Mouse (Mus musculus) cerebral cortex, adult 2 months (tissue): ENCODE results near the gene Sirt4.

Experiments
- WGBS: fragments of 180-500 bp; shearing (Covaris S2); methylation state at CpG from one replicate; pipeline ENCODE4 v1.1.7; 2018; 5-methylcytosine and 5-hydroxymethylcytosine counted together

Gene Sirt4

DNA sequence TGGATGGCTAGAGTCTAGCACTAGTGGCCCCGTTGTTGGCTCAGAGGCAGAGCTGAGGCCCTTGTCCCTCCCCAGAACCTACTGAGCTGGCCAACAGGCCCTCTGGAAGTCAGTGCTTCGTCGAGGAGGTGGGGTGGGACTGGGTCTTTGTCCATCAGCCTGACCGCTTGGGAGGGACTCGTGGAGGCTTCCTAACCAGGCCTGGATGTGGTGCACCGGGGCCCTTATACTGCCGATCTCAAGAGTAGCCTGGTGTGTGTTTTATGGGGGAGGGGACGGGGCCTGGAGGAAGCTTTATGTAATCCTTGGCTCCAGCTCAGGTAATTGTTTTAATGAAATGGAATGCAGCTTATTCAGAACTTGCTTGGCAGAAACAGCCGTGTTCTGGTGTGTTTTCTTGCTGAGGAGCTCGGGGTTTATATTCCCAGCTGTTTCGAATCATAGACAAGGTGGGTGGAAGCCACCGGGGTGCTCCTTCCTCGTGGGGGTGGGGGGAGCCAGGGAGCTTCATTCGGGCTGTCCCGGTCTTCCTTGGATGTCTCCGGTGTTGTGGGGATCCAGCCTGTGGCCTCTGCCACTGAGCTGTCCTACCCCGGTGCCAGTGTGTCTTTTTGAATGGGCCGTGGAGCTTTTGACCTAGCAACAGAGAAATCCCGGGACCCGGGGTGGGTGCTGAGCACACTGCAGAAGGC, 30.5 kb upstream of the Sirt4 start:
- 35% methylated on average over 20 of the region's 20 CpGs for WGBS

DNA sequence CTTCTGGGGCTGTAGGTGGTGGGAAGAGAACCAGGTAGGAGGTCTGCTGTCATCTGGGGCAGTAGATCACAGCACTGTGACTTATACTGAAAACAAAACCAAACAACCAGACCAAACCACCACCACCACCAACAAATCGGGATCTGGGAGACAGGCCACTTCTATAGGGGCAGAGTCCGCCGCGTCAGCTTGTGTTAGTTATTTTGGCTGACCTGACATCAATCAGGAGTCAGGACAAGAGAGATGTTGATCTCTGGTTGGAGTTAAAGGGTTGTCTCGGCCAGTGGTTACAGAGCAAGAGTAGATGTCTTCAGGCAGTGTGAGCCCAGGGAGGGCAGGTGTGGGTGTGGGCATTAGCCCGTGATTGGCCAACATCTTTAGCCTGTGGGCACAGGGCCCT, 29.8 kb upstream of the Sirt4 start:
- WGBS = 88% methylated on average over 6 of the region's 6 CpGs

DNA sequence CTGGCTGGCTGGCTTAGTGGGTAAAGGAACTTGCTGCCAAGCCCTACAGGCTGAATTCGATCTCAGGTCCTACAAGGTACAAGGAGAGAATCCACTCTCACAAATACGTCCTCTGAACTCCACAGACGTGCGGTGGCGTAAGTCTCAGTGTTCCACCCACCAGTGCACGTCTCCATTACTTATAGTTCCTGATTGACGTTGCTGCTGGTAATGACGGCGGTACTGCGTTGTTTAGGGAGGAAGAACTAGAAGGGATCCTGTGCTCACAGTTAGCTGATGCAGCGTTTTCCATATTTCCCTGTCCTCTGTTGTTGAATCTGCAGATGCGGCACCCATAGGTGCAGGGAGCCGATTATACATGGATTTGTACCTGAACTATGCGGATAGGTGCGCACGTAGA, 29.2 kb upstream of the Sirt4 start:
- WGBS = 92% methylated on average over 16 of the region's 16 CpGs

DNA sequence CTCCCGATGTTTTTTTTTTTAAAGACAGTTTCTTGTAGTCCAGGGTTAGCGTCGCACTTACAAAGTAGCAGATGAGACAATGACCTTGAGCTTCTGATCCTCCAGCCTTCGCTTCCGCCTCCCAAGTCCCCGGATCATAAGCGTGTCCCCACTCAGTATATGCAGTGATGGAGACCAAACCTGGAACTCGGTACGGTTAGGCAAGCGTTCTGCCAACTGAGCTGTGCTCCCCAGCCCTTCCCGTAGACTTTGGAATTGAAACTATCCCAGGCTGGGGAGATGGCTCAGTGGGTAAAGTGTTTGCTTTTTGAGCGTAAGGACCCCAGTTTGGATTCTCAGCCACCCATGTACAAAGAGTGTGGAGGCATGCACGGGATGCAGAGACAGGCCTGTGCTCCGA, 28.7 kb upstream of the Sirt4 start:
- WGBS = 97% methylated on average over 14 of the region's 14 CpGs

DNA sequence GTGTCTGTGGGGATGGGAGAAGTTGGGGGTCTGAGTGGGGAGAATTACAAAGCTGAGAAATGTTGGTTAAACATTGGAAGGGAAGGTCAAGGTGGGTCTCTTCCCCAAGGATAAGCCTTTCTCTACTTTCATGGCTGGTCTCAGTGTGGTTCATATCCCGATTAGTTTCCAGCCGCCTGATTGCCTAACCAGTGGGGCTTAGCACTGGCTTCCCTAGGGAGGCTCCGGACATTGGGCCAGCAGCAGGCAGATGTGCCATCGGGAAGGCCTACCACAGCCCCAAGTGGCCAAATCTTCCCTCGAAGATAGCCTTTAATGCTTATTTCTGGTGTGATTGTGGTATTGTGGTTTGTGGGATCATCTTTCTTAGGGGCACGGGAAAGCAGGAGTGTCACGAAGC, 27.9 kb upstream of the Sirt4 start:
- 92% methylated on average over 7 of the region's 7 CpGs for WGBS

DNA sequence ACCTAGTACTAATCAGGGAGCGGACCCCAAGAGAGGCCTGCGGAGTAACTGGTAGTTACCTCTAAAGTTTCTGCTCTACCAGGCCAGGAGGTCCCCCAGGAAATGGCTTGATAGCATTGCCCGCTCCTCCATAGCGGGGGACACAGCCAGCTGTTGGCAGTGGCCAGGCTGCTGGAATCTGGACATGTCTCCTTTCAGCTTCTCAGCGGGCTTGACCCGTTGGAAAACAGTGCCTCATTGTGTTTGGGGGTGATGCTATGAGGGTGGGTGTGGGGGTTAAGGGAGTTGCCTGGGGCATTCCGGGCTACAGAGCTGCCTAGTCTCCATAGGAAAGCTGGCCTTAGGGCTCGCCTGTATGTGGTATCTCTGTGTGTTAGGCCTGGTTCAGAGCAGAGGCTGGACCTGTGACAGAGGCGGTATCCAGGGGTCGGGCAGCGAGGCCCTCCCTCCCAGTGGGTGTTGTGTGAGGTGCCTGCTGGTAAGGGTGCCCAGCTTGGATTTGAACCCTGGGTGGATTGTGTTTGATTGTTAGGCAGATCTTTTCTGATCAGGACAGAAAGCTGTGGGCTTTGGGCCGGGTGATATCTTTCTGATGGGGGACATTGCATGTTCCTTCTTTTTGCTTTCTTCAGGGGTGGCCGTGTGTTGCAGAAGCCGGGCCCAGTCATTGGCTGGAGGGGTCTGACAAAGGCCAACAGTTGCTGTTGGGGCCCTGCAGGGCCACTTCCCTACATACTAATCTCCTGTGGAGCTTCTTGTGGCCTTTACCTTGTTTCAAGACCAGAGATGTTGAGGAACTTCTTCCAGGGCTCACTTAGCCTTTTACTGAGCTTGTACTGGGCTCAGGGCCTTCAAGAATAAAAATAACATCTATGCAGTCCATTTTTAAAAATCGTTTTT, 25.5 kb upstream of the Sirt4 start:
- WGBS = 55% methylated on average over 15 of the region's 15 CpGs

DNA sequence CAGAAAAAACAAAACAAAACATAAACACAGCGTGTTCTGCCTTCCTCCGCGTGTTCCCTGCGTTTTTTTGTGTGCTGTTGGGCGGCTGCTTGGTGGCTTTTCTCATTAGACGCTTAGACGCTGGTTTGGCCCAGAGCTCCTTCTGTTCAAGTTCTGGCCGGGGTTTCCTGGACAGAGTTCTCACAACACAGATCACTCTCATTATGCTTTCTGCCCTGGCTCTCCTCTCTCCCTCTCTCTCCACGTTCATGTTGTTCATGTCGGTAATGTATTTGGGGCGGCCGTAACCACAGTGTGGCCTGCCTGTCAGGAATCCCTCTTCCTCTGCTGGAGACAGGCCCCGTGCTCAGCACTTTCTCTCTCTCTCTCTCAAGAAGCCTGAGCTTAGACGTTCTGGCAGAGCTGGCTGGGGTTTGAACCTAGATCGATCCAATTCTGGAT, 24.8 kb upstream of the Sirt4 start:
- WGBS = 42% methylated on average over 15 of the region's 15 CpGs

DNA sequence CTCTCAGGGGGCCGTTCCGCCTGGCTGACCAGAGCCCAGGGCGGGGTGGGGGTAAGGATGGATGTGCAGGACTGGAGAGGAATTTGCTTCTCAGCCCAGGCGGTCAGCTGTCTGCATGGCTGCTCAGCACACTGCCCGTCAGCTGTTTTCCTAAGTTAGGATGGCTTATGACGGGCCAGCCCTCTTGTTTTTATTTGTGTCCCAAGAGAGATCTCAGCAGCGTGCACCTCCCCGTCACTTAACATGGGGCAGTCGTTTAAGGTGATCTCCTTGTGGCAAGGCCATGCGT, 24.3 kb upstream of the Sirt4 start:
- WGBS = 57% methylated on average over 10 of the region's 10 CpGs

DNA sequence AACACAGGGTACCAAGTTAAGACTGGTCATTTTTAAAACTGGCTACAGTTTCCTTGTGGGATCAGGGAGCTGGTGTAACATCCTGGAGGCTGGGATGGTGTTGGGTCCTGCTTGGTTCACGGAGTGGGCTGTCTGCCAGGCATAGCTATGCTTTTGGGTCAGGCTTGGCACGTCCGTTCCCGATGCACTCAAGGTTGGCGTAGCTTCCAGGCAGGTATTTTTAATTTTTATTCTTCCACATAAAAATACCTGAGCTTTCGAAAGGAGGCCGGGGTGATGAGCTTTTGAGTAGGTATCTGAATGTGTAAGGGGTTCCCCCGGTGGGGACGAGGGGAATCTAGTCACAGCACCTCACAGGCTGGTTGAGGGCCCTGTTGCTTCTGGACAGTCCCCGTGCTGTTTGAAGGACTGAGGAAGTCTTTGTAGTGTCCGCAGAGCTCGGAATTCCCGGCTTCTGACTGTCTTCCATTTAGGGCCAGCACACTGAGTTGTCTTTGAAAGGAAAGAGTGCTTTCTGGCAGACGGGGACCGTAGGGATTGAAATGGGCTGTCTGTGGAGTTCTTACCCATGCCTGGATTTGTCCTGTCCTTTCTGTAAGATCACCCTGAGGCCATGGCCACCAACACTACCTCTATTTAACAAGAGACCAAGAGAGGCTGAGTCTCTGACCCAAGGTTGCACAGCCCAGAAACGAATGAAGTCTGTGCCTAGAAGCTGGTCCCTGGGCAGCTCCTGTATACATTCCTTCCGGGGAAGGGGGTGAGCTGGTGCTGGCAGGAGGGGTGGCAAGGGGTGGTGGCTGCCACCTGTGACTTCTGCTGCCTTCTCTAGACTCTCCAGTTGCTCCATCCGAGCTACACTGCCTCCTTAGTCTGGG, 23.7 kb upstream of the Sirt4 start:
- WGBS = 43% methylated on average over 18 of the region's 18 CpGs

DNA sequence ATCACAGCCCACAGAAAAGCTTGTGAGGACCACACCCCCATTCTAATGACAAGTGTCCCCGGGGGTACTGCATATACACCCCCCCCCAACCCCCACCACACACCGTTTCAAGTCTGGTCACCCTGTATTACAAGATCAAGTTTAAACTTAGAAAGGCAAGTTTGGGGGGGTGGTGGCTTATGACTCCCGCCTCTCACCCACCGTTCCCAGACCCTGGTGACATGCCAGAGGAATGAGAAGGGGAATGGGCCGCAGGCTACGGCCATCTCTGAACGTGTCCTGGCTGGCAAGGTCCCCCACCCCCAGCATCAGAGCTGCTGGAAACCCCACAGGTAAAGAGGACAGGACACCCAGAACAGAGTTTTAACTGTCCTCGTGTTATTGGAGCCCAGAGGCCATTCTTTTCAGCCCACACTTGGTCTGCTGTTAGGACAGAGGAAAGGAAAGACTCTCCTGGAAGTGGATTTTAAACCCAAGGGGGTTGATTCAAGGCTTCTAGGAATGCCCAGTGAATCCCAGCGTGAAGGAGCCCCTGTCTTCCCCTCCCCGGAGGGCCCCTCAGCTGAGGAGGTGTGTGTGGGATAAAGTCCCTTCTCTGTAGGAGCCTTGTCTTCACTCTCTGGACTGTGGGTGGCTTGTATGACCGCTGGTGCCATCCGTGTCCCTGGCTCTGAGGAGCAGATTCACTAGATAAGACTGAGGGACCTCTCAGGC, 22.9 kb upstream of the Sirt4 start:
- WGBS = 14% methylated on average over 12 of the region's 12 CpGs

DNA sequence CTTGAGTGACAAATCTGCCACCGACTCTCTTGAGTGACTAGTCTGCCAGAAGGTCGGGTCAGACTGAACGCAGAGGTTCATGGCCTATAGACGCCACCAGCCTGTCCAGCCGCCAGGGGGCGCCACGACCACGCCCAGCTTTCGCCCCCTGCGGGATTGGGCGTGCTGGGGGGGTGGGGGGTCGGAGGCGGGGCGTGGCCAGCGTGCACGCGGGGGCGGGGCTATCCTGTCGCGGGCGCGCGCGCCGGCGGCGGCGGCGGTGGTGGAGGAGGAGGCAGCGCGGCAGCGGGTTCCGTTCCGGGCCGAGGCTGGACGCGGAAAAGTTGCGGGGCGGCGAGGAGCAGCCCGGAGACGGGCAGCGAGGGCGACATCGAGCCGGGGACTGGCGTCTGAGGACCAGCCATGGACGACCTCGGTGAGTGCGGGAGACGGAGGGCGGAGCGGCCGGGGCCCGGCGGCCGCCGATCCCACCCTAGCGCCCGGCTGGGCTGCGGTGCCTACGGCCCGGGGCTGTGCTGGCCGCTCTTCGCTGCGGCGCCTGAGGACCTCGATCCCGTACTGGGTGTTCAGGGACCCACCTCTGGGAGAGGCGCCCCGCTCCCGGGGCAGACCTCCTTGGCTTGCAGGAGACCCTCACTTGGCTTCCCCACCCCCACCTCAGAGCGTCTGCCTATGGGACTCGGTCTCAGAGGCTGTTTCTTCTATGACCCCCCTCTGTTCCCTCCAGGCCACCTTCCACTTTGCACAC, 22.1 kb upstream of the Sirt4 start, which contains the start of gene Pxn:
Gene Pxn, plus strand, starts transcription at position 223 of the 748 bp plus-strand sequence.
- under 1% methylated on average over 74 of the region's 74 CpGs for whole genome bisulfite sequencing

DNA sequence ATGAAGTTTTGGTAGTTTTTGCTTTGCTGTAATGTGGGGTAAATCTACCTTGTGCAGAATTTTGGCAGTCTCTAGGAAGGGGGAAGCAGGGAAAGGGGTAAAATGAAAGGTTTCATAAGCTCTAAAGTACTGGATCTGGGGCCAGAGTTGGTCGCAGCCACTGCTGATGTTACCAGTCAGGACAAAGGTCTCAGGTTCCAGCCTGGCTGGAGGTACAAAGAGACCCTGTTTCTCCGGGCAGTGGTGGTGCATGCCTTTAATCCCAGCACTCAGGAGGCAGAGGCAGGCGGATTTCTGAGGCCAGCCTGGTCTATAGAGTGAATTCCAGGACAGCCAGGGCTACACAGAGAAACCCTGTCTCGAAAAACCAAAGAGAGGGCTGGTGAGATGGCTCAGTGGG, 21.1 kb upstream of the Sirt4 start:
- WGBS = 73% methylated on average over 4 of the region's 4 CpGs

DNA sequence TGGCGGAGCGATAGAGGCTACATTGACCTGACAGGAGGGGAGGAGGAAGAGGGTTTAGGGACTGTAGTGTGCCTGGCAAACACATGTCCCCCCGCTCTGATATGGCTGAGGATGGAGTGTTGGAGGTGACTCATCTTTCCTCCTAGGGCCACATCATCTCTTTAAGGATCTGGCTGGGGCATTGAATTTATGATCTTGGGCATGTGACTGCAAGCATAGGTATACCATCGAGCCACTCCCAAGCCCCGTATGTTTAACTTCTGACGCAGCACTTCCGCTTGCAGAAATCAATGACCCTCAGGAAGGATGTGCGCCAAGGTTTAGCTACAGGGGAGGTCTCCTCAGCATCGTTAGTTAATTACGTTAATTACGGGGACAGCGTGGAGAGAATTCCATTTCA, 18.5 kb upstream of the Sirt4 start:
- 56% methylated on average over 12 of the region's 12 CpGs for WGBS

DNA sequence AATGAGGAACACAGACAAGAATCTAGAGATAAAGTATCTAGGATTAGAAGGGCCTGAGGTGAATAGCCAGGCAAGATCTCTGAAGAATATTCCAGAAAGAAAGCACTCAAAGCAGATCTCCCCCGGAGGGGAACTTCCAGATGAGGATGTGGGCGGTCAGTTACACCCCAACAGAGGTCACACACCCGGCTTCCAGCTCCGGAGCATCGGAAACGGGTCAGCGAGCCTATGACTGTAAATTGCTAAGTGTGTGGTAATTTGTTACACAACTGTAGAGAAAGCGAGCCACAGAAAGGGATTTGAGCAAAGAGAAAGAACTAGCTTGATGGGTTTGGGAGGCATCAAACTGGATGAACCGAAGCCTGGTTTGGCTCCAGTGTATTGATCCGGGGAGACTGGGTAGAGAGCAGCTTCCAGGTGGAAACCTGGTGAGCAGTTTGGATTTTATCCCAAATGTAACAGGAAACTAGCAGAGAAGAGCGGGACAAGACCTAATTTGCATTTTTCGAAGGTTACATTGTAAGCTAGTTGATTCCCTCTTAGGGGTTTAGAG, 15.9 kb upstream of the Sirt4 start:
- 70% methylated on average over 12 of the region's 12 CpGs for WGBS

DNA sequence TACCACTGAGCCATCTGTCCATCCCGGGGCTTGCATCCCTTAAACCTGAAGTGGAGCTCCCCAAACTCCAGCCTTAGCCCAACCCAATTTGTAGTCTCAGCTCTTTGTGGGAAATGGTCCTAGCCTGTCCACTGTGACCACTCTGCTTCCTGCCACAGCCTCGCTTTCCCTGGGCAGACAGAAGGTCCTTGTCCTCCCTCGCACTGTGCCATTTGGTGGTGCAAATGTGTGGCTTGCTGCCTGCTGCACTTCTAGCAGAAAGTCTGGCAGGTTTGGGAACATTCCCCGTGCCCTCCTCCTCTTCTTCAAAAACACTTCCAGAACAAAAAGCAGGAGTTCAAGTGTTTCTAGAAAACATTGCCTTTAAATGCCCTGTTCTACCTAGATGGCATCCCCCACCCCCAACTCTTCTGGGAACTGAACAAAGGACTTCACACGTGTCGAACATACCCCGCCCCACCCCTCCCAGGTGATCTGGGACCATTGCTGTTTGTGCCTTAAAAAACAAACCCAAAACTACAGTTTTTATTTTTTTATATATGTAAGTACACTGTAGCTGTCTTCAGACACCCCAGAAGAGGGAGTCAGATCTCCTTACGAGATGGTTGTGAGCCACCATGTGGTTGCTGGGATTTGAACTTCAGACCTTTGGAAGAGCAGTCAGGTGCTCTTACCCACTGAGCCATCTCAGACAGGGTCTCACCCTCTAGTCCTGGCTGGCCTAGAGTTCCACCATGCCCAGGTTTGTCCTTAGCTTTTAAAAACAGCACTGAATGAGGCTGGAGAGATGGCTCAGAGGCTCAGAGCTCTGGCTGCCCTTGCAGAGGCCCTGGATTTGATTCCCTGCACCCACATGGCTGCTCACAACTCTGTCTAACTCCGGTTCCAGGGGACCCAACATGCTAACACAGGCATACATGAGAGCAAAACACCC, 14.0 kb upstream of the Sirt4 start:
- WGBS = 52% methylated on average over 9 of the region's 9 CpGs

DNA sequence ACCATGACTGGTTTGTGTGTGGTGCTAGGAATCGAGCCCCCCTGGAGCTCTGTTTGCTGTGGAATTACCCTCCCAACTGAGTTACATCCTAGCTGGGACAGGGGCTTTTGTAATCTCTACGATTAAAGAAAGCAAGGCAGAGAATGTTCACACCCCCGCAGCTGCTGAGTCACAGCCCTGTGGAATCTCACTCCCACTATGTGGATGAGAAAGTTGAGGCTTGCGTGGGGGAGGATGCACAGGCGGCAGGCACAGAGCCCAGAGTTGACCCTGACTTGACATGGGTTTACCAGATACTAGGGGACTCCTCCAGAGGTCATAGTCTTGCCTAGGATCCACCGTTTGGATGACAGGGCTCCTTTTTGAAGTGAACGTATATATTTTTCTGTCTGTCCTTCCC, 12.5 kb upstream of the Sirt4 start:
- 61% methylated on average over 7 of the region's 7 CpGs for WGBS

DNA sequence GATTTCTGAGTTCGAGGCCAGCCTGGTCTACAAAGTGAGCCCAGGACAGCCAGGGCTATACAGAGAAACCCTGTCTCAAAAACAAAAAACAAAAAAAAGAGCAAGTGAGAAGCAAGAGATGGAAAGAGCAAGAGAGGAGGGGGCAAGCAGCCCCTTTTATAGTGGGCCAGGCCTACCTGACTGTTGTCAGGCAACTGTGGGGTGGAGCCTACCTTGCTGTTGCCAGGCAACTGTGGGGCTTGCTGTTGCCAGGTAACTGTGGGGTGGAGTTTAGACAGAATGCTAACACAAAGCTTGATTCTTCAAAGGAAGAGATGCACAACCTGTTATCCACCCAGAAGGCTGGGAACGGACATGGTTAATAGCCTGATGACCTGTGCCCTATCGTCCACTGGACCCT, 11.1 kb upstream of the Sirt4 start:
- WGBS = 82% methylated on average over 3 of the region's 3 CpGs

DNA sequence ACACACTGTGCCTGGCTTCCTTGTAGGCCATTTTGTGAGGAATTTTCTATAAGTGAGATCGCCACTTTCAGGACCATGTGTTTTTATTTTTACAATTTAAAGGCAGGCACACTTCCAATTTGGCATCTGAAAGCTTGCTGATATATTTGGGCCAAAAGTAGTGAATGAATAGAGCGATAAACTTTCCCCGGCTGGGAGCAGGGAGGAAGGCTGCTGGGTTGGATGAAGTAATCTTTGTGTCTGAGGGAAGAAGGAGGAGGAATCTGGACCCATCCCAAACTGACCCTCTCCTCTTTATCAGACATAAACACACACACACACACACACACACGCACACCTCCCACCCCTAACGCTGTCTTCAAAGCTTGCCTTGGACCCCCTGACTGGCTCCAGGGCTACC, 8.9 kb upstream of the Sirt4 start:
- 28% methylated on average over 5 of the region's 5 CpGs for WGBS

DNA sequence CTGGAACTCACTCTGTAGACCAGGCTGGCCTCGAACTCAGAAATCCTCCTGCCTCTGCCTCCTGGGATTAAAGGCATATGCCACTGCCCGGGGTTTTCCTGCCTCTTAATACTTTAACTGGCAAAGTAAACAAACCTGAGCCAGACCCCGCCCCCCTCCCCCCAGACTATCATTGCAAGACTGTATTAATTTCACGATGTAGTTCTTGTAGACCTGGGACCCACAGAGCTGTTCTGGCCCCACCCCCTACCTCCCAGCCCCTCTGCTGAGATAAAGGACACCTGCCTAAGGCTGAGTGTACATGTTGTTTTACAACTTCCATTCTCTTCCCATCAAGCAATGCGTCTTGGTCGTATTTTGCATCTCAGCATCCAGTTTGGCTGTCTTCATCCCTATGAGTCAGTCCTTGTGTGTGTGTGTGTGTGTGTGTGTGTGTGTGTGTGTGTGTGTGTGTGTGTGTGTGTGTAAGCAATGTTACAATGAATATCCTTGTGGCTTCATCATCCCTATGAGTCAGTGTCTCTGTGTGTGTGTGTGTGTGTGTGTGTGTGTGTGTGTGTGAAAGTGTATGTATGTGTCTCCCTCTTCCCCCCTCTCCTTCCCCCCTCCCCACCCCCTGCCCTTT, 8.3 kb upstream of the Sirt4 start:
- 65% methylated on average over 6 of the region's 6 CpGs for WGBS
